ENCODE assay signal across 25 mouse cellular contexts in genomic region chr5:146647628-146648380, GRCm38 (mm10).
DNase-seq lines count a peak whose midpoint lies in the region; ATAC-seq and TF ChIP-seq lines count a peak whose summit lies in the region.
"Had no signal": no experiment of that assay in that cellular context is flagged by ENCODE, and none has a peak within 500 bp of the region (broad histone marks: within the 10 kb centered on the region; RNA-seq: fewer than 3 reads in every experiment).

No protein-coding gene starts in this region.

- H3K4me2 ChIP-seq in forebrain, embryonic 13.5 days = no peak overlapping the region
- H3K4me2 ChIP-seq in forebrain, embryonic 15.5 days (replicated peaks) = no peak overlapping the region
- H3K4me2 ChIP-seq in kidney, postnatal 0 days (ENCODE audit: low read length) = no peak overlapping the region
- no peak overlapping the region for H3K4me2 ChIP-seq in midbrain, postnatal 0 days (ENCODE audit: low read depth, low read length, poor library complexity, severe bottlenecking)
- H3K4me2 ChIP-seq: embryonic facial prominence, embryonic 15.5 days; heart, embryonic 11.5 days; limb, embryonic 15.5 days; liver, embryonic 15.5 days; neural tube, embryonic 13.5 days had no signal

- H3K4me3 ChIP-seq in forebrain, embryonic 13.5 days = no peak overlapping the region
- H3K4me3 ChIP-seq in forebrain, embryonic 15.5 days = no peak overlapping the region
- H3K4me3 ChIP-seq in kidney, postnatal 0 days (replicated peaks; ENCODE audit: low read depth, low read length) = no peak overlapping the region
- no peak overlapping the region for H3K4me3 ChIP-seq in midbrain, postnatal 0 days (ENCODE audit: low read depth, low read length)
- H3K4me3 ChIP-seq in midbrain, embryonic 10.5 days = no peak overlapping the region
- H3K4me3 ChIP-seq: embryonic facial prominence, embryonic 15.5 days; limb, embryonic 15.5 days; liver, embryonic 15.5 days; myocyte; neural tube, embryonic 13.5 days had no signal

- 10% methylated on average over 11 of the region's 11 CpGs for WGBS in forebrain, embryonic 13.5 days
- WGBS in forebrain, embryonic 15.5 days = 11% methylated on average over 11 of the region's 11 CpGs
- WGBS in kidney, postnatal 0 days = 32% methylated on average over 11 of the region's 11 CpGs
- 27% methylated on average over 11 of the region's 11 CpGs for WGBS in midbrain, postnatal 0 days
- 54% methylated on average over 11 of the region's 11 CpGs for WGBS in midbrain, embryonic 10.5 days

- no peaks in the 10 kb centered on the region for H3K9me3 ChIP-seq in forebrain, embryonic 13.5 days (replicated peaks)
- H3K9me3 ChIP-seq in forebrain, embryonic 15.5 days = no peaks in the 10 kb centered on the region
- no peaks in the 10 kb centered on the region for H3K9me3 ChIP-seq in kidney, postnatal 0 days (replicated peaks; ENCODE audit: low read length)
- no peaks in the 10 kb centered on the region for H3K9me3 ChIP-seq in midbrain, postnatal 0 days (ENCODE audit: low read length)
- no peaks in the 10 kb centered on the region for H3K9me3 ChIP-seq in midbrain, embryonic 10.5 days (replicated peaks)
- H3K9me3 ChIP-seq: embryonic facial prominence, embryonic 15.5 days; limb, embryonic 15.5 days; liver, embryonic 15.5 days; neural tube, embryonic 13.5 days had no signal

- 0 out of 2 replicates have a peak, but pooled peaks cover 7% of the 10 kb centered on the region for H3K27me3 ChIP-seq in forebrain, embryonic 13.5 days
- no peaks in the 10 kb centered on the region for H3K27me3 ChIP-seq in forebrain, embryonic 15.5 days
- H3K27me3 ChIP-seq in kidney, postnatal 0 days (ENCODE audit: insufficient read depth, low read length) = no peaks in the 10 kb centered on the region
- no peaks in the 10 kb centered on the region for H3K27me3 ChIP-seq in midbrain, postnatal 0 days (ENCODE audit: insufficient read depth, low read length)
- H3K27me3 ChIP-seq in midbrain, embryonic 10.5 days (ENCODE audit: low read depth, poor library complexity, severe bottlenecking) = no peaks in the 10 kb centered on the region
- H3K27me3 ChIP-seq: embryonic facial prominence, embryonic 15.5 days; limb, embryonic 15.5 days; liver, embryonic 15.5 days had no signal

- peak; percentile 36; the same call in 1 of the 2 replicates for ATAC-seq in forebrain, embryonic 13.5 days
- no peak for ATAC-seq in forebrain, embryonic 15.5 days (replicated peaks)
- ATAC-seq in kidney, postnatal 0 days (replicated peaks; ENCODE audit: low FRiP score, low read depth) = no peak
- ATAC-seq in midbrain, postnatal 0 days (ENCODE audit: low FRiP score) = no peak
- ATAC-seq: CD4-positive, CD25-positive, alpha-beta regulatory T cell, adult 4 months had no signal

- H3K9ac ChIP-seq in forebrain, embryonic 13.5 days = no peak overlapping the region
- no peak overlapping the region for H3K9ac ChIP-seq in forebrain, embryonic 15.5 days (replicated peaks)
- no peak overlapping the region for H3K9ac ChIP-seq in kidney, postnatal 0 days (ENCODE audit: low read depth, low read length)
- no peak overlapping the region for H3K9ac ChIP-seq in midbrain, postnatal 0 days (replicated peaks; ENCODE audit: low read length, poor library complexity, severe bottlenecking)
- H3K9ac ChIP-seq: embryonic facial prominence, embryonic 15.5 days; limb, embryonic 15.5 days; liver, embryonic 15.5 days; neural tube, embryonic 13.5 days had no signal

- no peak for TF ChIP-seq CTCF in kidney, postnatal 0 days (IDR thresholded peaks at IDR 0.05; ENCODE audit: low read depth)
- no peak for TF ChIP-seq CTCF in midbrain, postnatal 0 days (IDR thresholded peaks at IDR 0.05)

- DNase-seq in kidney, postnatal 0 days (ENCODE audit: low spot score) = peak; percentile 5
- no peak for DNase-seq in kidney, adult 11 months
- peak; percentile 7 for DNase-seq in midbrain, postnatal 0 days (ENCODE audit: low spot score)
- no peak for DNase-seq in midbrain, embryonic 10.5 days (ENCODE audit: low spot score)
- DNase-seq in kidney, postnatal 14 days = peak; percentile 3
- DNase-seq in cerebellum, postnatal 14 days = no peak
- DNase-seq: adrenal gland, postnatal 14 days; cerebellum, adult 8-10 months; gastrocnemius, postnatal 14 days; heart, adult 11 months; left cerebral cortex, postnatal 4 days; lung, postnatal 4 days; right cerebral cortex, adult 18-20 months; thymus, adult 2 months; thymus, postnatal 4 days had no signal

- no peak overlapping the region for H3K27ac ChIP-seq in forebrain, embryonic 13.5 days
- no peak overlapping the region for H3K27ac ChIP-seq in forebrain, embryonic 15.5 days (replicated peaks)
- H3K27ac ChIP-seq in kidney, postnatal 0 days = no peak overlapping the region
- no peak overlapping the region for H3K27ac ChIP-seq in midbrain, postnatal 0 days (ENCODE audit: low read depth, low read length)
- H3K27ac ChIP-seq in midbrain, embryonic 10.5 days (replicated peaks) = no peak overlapping the region
- H3K27ac ChIP-seq: embryonic facial prominence, embryonic 15.5 days; limb, embryonic 15.5 days; liver, embryonic 15.5 days; neural tube, embryonic 13.5 days; stomach, postnatal 0 days had no signal

- peaks cover 10% of the 10 kb centered on the region for H3K4me1 ChIP-seq in forebrain, embryonic 13.5 days
- peaks cover 5% of the 10 kb centered on the region; the same call in 1 of the 2 replicates for H3K4me1 ChIP-seq in forebrain, embryonic 15.5 days
- no peaks in the 10 kb centered on the region for H3K4me1 ChIP-seq in kidney, postnatal 0 days (replicated peaks; ENCODE audit: insufficient read depth, low read length)
- H3K4me1 ChIP-seq in midbrain, postnatal 0 days (ENCODE audit: insufficient read depth, low read length) = no peaks in the 10 kb centered on the region
- peaks cover 27% of the 10 kb centered on the region for H3K4me1 ChIP-seq in midbrain, embryonic 10.5 days
- H3K4me1 ChIP-seq: embryonic facial prominence, embryonic 15.5 days; limb, embryonic 15.5 days; liver, embryonic 15.5 days; neural tube, embryonic 13.5 days had no signal

- H3K36me3 ChIP-seq in forebrain, embryonic 13.5 days (ENCODE audit: poor library complexity, severe bottlenecking) = no peaks in the 10 kb centered on the region
- H3K36me3 ChIP-seq in forebrain, embryonic 15.5 days = no peaks in the 10 kb centered on the region
- H3K36me3 ChIP-seq in kidney, postnatal 0 days (ENCODE audit: insufficient read depth, low read length) = no peaks in the 10 kb centered on the region
- no peaks in the 10 kb centered on the region for H3K36me3 ChIP-seq in midbrain, postnatal 0 days (ENCODE audit: insufficient read depth, low read length)
- H3K36me3 ChIP-seq in midbrain, embryonic 10.5 days = no peaks in the 10 kb centered on the region
- H3K36me3 ChIP-seq: embryonic facial prominence, embryonic 15.5 days; limb, embryonic 15.5 days; liver, embryonic 15.5 days; neural tube, embryonic 13.5 days had no signal

Comparison
In these comparisons a context has a peak if more than half of its experiments do, and no peak if none do; other contexts are left out.
1. DNase-seq: peak in kidney, postnatal 0 days (single experiment), midbrain, postnatal 0 days (single experiment) and kidney, postnatal 14 days (single experiment); none in kidney, adult 11 months (single experiment), midbrain, embryonic 10.5 days (single experiment) and cerebellum, postnatal 14 days (0 of 2).